In genomic region chr11:109886757-109887156, GRCm38 (mm10) we compare ENCODE assay signal across 28 mouse cellular contexts. TPM values are rescaled to one million over a fixed set of nuclear protein-coding genes. Genes with fewer than 3 reads are reported as not detected.
DNase-seq lines count a peak whose midpoint lies in the region; ATAC-seq and TF ChIP-seq lines count a peak whose summit lies in the region.
"Had no signal": no experiment of that assay in that cellular context is flagged by ENCODE, and none has a peak within 500 bp of the region (broad histone marks: within the 10 kb centered on the region; RNA-seq: fewer than 3 reads in every experiment).

No protein-coding gene starts in this region.

- no peak for TF ChIP-seq CTCF in gastrocnemius, adult 2 months (IDR thresholded peaks at IDR 0.05)

- H3K27me3 ChIP-seq in neural tube, embryonic 13.5 days, result no peaks in the 10 kb centered on the region
- H3K27me3 ChIP-seq: embryonic facial prominence, embryonic 15.5 days; heart, embryonic 15.5 days; intestine, embryonic 15.5 days had no signal

- H3K9ac ChIP-seq in neural tube, embryonic 13.5 days, result no peak overlapping the region
- H3K9ac ChIP-seq: embryonic facial prominence, embryonic 15.5 days; heart, embryonic 15.5 days; hindbrain, embryonic 14.5 days; intestine, embryonic 15.5 days had no signal

- no peaks in the 10 kb centered on the region for H3K4me1 ChIP-seq in neural tube, embryonic 13.5 days (replicated peaks)
- H3K4me1 ChIP-seq: embryonic facial prominence, embryonic 15.5 days; forebrain, embryonic 10.5 days; hindbrain, embryonic 10.5 days; intestine, embryonic 15.5 days had no signal

- no peak overlapping the region for H3K4me3 ChIP-seq in gastrocnemius, adult 2 months
- no peak overlapping the region for H3K4me3 ChIP-seq in neural tube, embryonic 13.5 days
- H3K4me3 ChIP-seq: embryonic facial prominence, embryonic 15.5 days; erythroblast, embryonic 14.5 days; forebrain, embryonic 10.5 days; heart, embryonic 15.5 days; hindbrain, embryonic 10.5 days; intestine, embryonic 15.5 days had no signal

- no peak for DNase-seq in gastrocnemius, adult 2 months
- DNase-seq in gastrocnemius, postnatal 4 days (ENCODE audit: low spot score in 2 of 2), result no peak
- DNase-seq in neural tube, embryonic 10.5 days (ENCODE audit: extremely low spot score, low spot score), result no peak
- no peak for DNase-seq in frontal cortex, adult 2 months (ENCODE audit: extremely low spot score in 1 of 2, low spot score in 1 of 2)
- DNase-seq in spleen, adult 18-20 months, result no peak
- DNase-seq: adrenal gland, adult 2 months; adrenal gland, postnatal 25 days; B cell, adult 2 months; cerebellum, adult 2 months; cerebellum, postnatal 14 days; embryo, embryonic 11 days; gastrocnemius, postnatal 10 days had no signal

- peak overlapping the region; percentile 82 for H3K27ac ChIP-seq in gastrocnemius, adult 2 months
- peak overlapping the region; percentile 28 for H3K27ac ChIP-seq in neural tube, embryonic 13.5 days (replicated peaks)
- H3K27ac ChIP-seq: embryonic facial prominence, embryonic 15.5 days; forebrain, embryonic 10.5 days; heart, embryonic 15.5 days; hindbrain, embryonic 10.5 days; hindbrain, embryonic 14.5 days; intestine, embryonic 15.5 days had no signal

- no peak overlapping the region for H3K4me2 ChIP-seq in neural tube, embryonic 13.5 days
- H3K4me2 ChIP-seq: embryonic facial prominence, embryonic 15.5 days; heart, embryonic 11.5 days; heart, embryonic 15.5 days; hindbrain, embryonic 14.5 days; intestine, embryonic 15.5 days had no signal

- no peak for ATAC-seq in neural tube, embryonic 13.5 days (ENCODE audit: low read depth)
- ATAC-seq in megakaryocyte progenitor cell, adult 5-6 weeks (replicated peaks; ENCODE audit: poor library complexity), result peak; percentile 46; the same call in 1 of the 2 replicates
- ATAC-seq: CD4-positive, CD25-positive, alpha-beta regulatory T cell, adult 4 months; forebrain, embryonic 14.5 days; intestine, embryonic 15.5 days had no signal

- no peaks in the 10 kb centered on the region for H3K36me3 ChIP-seq in neural tube, embryonic 13.5 days
- H3K36me3 ChIP-seq: embryonic facial prominence, embryonic 15.5 days; forebrain, embryonic 10.5 days; heart, embryonic 15.5 days; hindbrain, embryonic 10.5 days; intestine, embryonic 15.5 days had no signal

- intact Hi-C loops in gastrocnemius, adult 2 months (cut with DNase I), result no loop called here

- no peaks in the 10 kb centered on the region for H3K9me3 ChIP-seq in neural tube, embryonic 13.5 days
- H3K9me3 ChIP-seq: embryonic facial prominence, embryonic 15.5 days; forebrain, embryonic 10.5 days; heart, embryonic 15.5 days; hindbrain, embryonic 10.5 days; intestine, embryonic 15.5 days had no signal

- WGBS in neural tube, embryonic 13.5 days, result 94% methylated on average over 4 of the region's 4 CpGs

RNA-seq across cellular contexts. Expression of gene 1700012B07Rik, which starts 58.9 kb away (rescaled TPM):
- total RNA-seq in gastrocnemius, adult 2 months (2021), result not detected
- total RNA-seq in gastrocnemius, postnatal 4 days (2021), result not detected
- not detected in 2 replicates for polyA plus RNA-seq in neural tube, embryonic 13.5 days (2015; fragmentation: Nextera tagmentation; extraction: Ambion mirVana)
- not detected in 2 replicates for total RNA-seq in megakaryocyte progenitor cell, adult 5-6 weeks (2015)
- not detected in 2 replicates for total RNA-seq in megakaryocyte progenitor cell, adult 5-6 weeks (2017)
- not detected in 2 replicates for polyA plus RNA-seq in frontal cortex, adult 2 months (2012; rRNA removed)
- total RNA-seq: adrenal gland, adult 2 months; adrenal gland, postnatal 25 days; common myeloid progenitor, adult 5-6 weeks; gastrocnemius, postnatal 10 days; heart, postnatal 25 days; MEL had no signal
- polyA plus RNA-seq: adrenal gland, adult 2 months; cerebellum, adult 2 months; embryonic facial prominence, embryonic 11.5 days; embryonic facial prominence, embryonic 15.5 days; erythroblast, embryonic 14.5 days; forebrain, embryonic 10.5 days; forebrain, embryonic 14.5 days; heart, embryonic 11.5 days; heart, embryonic 15.5 days; hindbrain, embryonic 10.5 days; hindbrain, embryonic 14.5 days; intestine, embryonic 15.5 days had no signal
